Mouse (Mus musculus): Measurements from ENCODE around the gene Tifa. TPM values are rescaled to one million over a fixed set of nuclear protein-coding genes. Genes with fewer than 3 reads are reported as not detected.

Gene Tifa
- polyA plus RNA-seq (2012; rRNA removed; ENCODE audit: low replicate concordance): 2.5 and 4.2 TPM in 2 replicates

GRCm38 (mm10) chr3:127789500-127790191 is at the start of gene Tifa:
Tifa (plus strand) TSS chr3:127789805.

GRCm38 (mm10) chr3:127780021-127780644 is 9.5 kb upstream of the Tifa start, which contains the start of gene Alpk1:
Alpk1 (minus strand) TSS chr3:127780527.

GRCm38 (mm10) chr3:127837154-127837865 is 47.7 kb downstream of the Tifa start, which contains the start of gene Ap1ar:
Ap1ar (minus strand) TSS chr3:127837523.

Other genes with a start within 250 kb of the Tifa start
- gene Larp7, start 236.5 kb upstream of the Tifa start, polyA plus RNA-seq (2012; rRNA removed; ENCODE audit: low replicate concordance): 1.2 and 2.6 TPM in 2 replicates
- gene Zgrf1, start 236.3 kb upstream of the Tifa start, polyA plus RNA-seq (2012; rRNA removed; ENCODE audit: low replicate concordance): 0.86 and 1.2 TPM in 2 replicates
- gene Neurog2, start 156.7 kb upstream of the Tifa start, polyA plus RNA-seq (2012; rRNA removed; ENCODE audit: low replicate concordance): not detected in 2 replicates
- 3.8 and 4.3 TPM in 2 replicates for gene Alpk1, start 9.3 kb upstream of the Tifa start, polyA plus RNA-seq (2012; rRNA removed; ENCODE audit: low replicate concordance)
- gene Ap1ar, start 47.7 kb downstream of the Tifa start, polyA plus RNA-seq (2012; rRNA removed; ENCODE audit: low replicate concordance): 12.2 and 25.0 TPM in 2 replicates
- gene Fam241a, start 106.5 kb downstream of the Tifa start, polyA plus RNA-seq (2012; rRNA removed; ENCODE audit: low replicate concordance): 4.2 and 8.4 TPM in 2 replicates

Data from subcutaneous adipose tissue, adult 2 months (tissue).